Mouse (Mus musculus): Measurements from ENCODE around the gene Kifc3. TPM values are rescaled to one million over a fixed set of nuclear protein-coding genes. Genes with fewer than 3 reads are reported as not detected.

Kifc3 gene
- total RNA-seq, 4 experiments from 2014 or later, result 79.2 to 89.7 (median 83.6) TPM

DNA sequence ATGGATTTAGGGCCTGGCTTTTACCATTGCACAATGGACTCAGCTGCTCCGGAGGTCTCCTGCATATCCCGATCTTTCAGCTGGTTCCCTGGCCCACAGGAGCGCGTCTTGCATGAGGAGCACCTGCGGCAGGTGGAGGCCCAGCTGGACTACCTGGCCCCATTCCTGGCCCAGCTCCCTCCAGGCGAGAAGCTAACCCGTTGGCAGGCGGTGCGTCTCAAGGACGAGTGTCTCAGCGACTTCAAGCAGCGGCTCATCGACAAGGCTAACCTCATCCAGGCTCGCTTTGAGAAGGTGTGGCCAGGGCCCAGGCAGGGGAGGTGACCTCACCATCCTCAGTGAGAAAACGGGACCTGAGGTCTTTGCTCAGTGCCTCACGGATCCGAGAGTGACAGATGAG is 126.5 kb downstream of the Kifc3 start:
- DNase-seq (ENCODE audit: low spot score), result no peak

DNA sequence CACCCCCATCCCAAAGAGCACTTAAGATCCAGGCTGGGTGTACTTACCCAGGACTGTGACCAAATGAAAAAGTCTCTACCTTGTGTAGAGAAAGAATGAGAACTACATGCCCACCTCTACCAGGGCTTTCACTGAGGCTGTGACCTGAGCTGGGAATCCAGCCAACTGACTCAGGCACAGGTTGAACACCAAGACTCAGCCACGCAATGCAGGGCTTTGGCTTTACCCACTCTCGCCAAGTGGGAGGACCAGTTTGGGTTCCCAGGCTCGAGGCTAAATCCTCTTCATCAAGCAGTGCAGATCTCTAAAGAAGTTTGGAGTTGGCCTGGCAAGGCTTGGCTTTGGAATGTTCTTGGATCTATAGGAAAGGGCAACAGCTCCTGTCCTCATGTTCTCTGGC is 127.1 kb downstream of the Kifc3 start:
- no peak for DNase-seq (ENCODE audit: low spot score)

DNA sequence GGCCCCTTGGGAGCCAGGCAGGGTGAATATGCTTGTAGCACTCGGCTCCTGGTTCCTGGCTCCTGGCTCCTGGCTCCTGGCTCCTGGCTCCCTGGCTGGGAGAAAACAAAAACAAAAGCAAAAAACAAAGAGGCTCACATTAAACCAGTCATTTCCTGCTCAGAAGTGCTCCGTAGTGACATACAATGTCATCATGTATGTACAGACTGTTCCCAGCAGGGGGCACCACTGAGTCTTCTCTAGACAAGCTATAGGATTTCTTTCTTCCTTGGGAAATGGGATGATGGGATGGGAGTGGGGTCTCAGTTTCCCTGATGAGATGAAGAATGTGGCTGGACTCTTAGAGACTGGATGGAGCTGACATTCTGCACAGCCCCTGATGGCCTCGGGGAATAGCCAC is 135.0 kb downstream of the Kifc3 start:
- DNase-seq (ENCODE audit: low spot score), result no peak

DNA sequence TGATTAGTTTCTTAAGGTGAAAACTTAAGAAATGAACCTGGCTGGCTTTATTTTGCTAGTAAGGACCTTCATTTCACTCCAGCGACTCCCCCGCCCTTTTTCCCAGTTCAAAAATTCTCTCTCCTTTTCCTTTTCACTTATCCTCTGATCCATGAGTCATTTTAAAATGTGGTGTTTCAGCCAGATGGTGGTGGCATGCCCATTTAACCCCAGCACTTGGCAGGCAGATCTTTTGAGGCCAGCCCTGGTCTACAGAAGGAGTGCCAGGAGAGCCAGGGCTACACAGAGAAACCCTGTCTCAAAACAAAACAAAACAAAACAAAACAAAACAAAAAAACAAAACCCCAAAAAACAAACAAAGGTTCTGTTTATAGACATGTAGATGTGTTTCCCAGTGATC is 138.1 kb downstream of the Kifc3 start:
- DNase-seq (ENCODE audit: low spot score), result no peak

DNA sequence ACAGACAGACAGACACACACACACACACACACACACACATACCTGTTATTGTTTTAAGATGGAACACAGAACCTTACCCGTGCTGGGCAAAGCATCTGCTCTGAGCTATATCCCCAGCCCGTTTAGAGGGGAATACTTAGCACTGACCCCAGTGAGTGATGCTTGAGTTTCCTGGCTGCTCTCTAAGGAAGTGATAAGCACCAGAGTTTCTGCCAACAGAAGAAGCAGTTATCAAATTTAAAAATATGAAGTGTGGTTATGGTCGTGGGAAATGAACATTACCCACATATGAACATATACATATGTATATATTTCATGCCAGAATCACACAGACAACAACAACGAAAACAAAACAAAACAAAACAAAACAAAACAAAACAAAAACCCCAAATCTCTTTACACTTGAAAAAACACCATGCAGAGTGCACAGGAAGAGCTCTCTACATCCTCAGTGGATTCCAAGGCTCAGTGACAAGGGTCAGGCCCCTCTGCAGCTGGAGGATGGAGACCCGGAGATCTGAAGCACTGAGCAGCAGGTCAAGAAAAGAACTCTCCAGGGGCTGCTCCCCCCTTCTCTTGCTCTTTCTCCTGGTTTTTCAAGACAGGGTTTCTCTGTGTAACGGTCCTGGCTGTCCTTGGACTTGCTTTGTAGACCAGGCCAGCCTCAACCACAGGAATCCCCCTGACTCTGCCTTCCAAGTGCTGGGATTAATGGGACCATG is 142.6 kb downstream of the Kifc3 start:
- no peak for DNase-seq (ENCODE audit: low spot score)

DNA sequence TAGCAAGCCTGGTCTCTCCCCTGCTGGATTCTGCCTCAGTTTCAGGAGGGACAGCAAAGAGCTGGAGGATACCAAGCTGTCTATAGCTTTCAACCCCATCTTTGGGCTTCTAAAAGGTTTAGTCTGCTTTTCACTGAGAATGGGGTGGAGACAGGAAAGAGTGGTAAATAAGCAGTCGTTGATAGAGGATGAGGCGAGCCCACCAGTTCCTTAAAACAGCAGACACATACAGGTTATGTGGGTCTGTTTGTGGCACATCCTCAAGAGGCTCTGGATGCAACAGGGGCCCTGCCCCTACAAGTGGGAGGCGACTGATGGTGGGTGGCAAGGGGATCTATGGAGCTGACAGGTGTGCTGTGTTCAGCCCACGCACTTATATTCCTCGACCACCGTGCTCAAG is 144.0 kb downstream of the Kifc3 start:
- no peak for DNase-seq (ENCODE audit: low spot score)

DNA sequence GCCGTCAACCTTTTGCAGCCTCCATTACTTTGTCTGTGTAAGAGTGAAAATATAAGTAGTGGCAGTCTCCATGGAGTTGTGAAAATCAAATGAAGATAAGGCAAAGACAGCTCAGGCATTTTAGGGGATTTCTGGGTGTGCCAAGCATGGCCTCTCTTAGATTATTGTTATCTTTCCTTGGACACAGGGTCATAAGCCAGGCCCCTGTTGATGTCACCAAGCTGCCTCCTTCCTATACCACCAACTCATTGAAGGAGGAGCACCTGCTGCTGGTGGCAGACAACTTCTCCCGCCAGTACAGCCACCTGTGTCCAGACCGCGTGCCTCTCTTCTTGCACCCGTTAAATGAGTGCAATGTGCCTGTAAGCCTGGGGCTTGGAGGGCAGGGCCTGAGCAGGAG is 146.2 kb downstream of the Kifc3 start:
- no peak for DNase-seq (ENCODE audit: low spot score)

DNA sequence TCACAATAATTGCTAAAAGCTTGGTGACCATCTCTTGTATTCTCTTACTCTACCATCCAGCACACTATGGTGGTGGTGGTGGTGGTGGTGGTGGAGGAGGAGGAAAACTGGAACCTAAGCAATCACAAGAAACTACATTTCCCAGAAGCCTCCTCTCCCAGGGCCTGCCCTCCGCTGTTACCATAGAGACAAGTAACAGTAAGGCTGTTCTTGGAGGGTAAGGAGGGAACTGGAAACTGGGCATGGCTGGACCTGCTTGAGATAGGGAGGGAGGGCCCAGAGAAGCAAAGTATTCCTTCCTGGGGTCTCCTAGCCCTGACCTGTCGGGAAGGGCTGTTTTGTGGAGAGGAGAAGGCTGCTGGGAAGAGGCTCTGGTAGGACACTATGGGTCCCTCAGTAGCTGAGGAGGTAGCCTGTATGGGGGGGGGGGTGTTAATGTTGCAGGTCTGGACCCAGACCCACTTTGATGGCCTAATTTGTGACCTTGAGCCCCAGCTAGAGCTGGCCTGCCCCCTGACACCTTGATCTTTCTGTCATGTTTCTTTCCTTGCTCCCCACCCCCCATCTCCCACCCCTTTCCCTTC is 147.6 kb downstream of the Kifc3 start, which contains the start of gene Drc7:
Gene Drc7, plus strand, starts transcription at position 177 of the 584 bp plus-strand sequence.
- DNase-seq (ENCODE audit: low spot score), result no peak

DNA sequence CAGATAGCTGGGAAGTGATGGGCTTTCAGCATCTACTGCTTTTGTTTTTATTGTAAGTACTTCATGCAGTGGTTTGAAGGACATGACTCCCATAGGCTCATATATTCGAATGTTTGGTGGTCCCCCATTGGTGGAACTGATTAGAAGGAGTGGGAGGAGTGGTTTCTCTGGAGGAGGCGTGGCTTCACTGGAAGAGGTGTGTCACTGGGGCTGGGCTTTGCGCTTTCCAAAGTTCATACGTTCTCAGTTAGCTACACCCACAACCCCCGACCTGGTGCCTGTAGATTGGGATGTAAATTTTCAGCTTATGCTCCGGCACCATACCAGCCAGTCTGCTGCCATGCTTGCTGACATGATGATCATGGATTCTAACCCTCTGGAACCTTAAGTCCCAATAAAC is 148.2 kb downstream of the Kifc3 start:
- no peak for DNase-seq (ENCODE audit: low spot score)

Other genes starting within 250 kb of the Kifc3 start
- 10 to 100 TPM; 41.3 to 63.6 (median 51.8) TPM for gene Adgrg1, start 228.1 kb downstream of the Kifc3 start, total RNA-seq (2022)
- gene Adgrg3, start 185.1 kb downstream of the Kifc3 start, total RNA-seq (2022), result 1 to 10 TPM in 3 of 4 experiments, under 1 TPM in 1; 0.75 to 1.3 (median 1.2) TPM
- gene Drc7, start 147.7 kb downstream of the Kifc3 start, total RNA-seq (2022), result not detected
- 1 to 10 TPM; 5.4 to 7.2 (median 7.1) TPM for gene Katnb1, start 121.6 kb downstream of the Kifc3 start, total RNA-seq (2022)
- under 1 TPM; 0.14 to 0.63 (median 0.52) TPM for gene Cngb1, start 103.8 kb upstream of the Kifc3 start, total RNA-seq (2022)
- gene Tepp, start 107.8 kb upstream of the Kifc3 start, total RNA-seq (2022), result under 1 TPM in 1 of 4 experiments, not detected in 3; 0.57 TPM
- 1 to 10 TPM; 7.4 to 9.5 (median 7.9) TPM for gene Zfp319, start 129.1 kb upstream of the Kifc3 start, total RNA-seq (2022)
- gene Usb1, start 129.5 kb upstream of the Kifc3 start, total RNA-seq (2022), result 10 to 100 TPM; 11.3 to 14.0 (median 13.2) TPM
- 10 to 100 TPM; 57.6 to 63.2 (median 58.0) TPM for gene Mmp15, start 149.5 kb upstream of the Kifc3 start, total RNA-seq (2022)
- 10 to 100 TPM; 19.8 to 24.3 (median 20.8) TPM for gene Cfap20, start 232.1 kb upstream of the Kifc3 start, total RNA-seq (2022)